Mouse (Mus musculus): Measurements from ENCODE around the gene Zfand2b.

Gene Zfand2b

DNA sequence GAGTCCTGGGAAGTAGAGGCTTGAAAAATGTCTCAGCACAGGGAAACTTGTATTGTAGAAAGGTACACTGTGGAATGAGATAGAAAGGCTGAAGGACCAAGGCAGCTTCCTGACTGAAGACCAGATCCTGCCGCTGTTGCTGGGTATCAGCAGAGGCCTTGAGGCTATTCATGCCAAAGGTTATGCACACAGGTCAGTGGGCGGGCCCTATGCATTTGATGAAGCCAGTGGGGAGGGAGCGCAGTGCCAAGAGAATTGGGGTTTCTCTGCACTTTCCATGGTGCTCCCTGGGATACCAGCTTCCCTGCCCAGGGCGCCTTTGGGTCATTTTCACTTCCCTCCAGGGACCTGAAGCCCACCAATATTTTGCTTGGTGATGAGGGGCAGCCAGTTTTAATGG lies 44.1 kb downstream of the Zfand2b start:
- DNase-seq (ENCODE audit: low read depth, low spot score): no peak

GRCm38 (mm10) chr1:75213096-75213495 lies 44.6 kb downstream of the Zfand2b start:
- DNase-seq (ENCODE audit: low read depth, low spot score): no peak

DNA sequence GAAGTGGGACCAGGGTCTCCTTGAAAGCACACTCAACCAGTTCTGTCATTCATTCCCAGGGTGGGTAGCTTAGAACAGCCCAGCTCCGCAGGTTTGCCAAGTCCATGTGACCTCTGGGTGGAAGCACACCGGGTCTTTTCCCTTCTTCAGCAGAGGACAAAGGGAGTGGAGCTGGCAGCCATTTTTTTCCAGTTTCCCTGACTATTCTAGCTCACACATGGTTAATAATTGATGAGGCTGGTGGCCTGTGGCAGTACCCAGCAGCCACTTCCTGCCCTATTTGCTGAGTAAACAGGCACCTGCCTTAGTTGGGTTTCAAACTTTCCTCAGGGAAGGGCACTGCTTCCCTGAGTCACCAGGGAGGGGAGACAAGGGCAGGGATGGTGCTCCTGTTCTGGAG lies 46.0 kb downstream of the Zfand2b start:
- no peak for DNase-seq (ENCODE audit: low read depth, low spot score)

DNA sequence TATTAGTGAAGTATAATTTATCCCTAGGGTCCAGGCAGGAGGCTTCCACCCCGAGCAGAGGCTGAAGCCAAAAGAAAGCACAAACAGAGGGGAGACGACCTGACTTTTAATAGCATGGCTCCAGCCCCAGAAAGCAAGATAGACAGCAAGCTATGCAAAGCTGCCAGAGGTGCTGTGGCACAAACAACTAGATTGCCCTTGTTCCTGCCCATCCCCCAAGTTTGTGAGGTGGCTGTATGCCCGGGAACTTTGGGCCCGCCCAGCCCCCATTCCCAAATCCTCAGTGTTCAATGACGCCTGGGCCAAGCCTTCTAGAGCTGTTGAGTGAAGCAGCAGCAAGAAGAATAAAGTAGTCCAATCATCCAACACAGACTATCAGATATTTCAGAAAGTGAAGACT lies 46.4 kb downstream of the Zfand2b start:
- DNase-seq (ENCODE audit: low read depth, low spot score): no peak

DNA sequence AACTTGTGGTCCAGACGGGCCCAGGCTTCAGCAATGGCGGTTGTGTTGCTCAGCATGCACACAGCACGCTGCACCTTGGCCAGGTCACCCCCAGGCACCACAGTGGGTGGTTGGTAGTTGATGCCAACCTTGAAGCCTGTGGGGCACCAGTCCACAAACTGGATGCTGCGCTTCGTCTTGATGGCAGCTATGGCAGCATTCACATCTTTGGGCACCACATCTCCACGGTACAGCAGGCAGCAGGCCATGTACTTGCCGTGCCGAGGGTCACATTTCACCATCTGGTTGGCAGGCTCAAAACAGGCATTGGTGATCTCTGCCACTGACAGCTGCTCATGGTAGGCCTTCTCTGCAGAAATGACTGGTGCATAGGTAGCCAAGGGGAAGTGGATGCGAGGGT lies 47.3 kb downstream of the Zfand2b start:
- DNase-seq (ENCODE audit: low read depth, low spot score): no peak

- DNase-seq (ENCODE audit: low read depth, low spot score): no peak
Measured at GRCm38 (mm10) chr1:75216797-75217585, 48.5 kb downstream of the Zfand2b start.

DNA sequence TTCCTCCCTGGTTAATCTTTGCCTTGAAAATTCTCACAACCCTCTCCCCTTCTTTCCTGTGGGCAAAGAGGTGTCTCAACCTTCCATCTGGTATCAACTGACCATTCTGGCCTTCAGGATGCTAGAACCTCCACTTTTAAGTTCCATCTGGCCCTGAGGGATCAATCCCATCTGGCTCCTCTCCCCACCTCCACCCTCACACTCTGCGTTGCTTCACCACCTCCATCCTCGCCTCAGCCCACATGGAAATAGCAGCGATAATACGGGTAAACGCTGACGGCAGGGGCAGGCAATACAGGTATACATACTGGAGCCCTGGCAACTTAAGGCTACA lies 49.4 kb downstream of the Zfand2b start:
- DNase-seq (ENCODE audit: low read depth, low spot score): no peak

- DNase-seq (ENCODE audit: low read depth, low spot score): no peak
Measured at GRCm38 (mm10) chr1:75218227-75219001, 50.0 kb downstream of the Zfand2b start.

- peak; percentile 86 for DNase-seq (ENCODE audit: low read depth, low spot score)
Measured at GRCm38 (mm10) chr1:75219078-75219477, 50.6 kb downstream of the Zfand2b start.

- DNase-seq (ENCODE audit: low read depth, low spot score): no peak
Measured at GRCm38 (mm10) chr1:75219531-75219930, 51.1 kb downstream of the Zfand2b start, which contains the start of gene Tuba4a. TSS of gene Tuba4a (minus strand) at chr1:75219865.

Measured in WW6 (cell line).